Mouse (Mus musculus): Measurements from ENCODE around the gene Gm1673. TPM values are rescaled to one million over a fixed set of nuclear protein-coding genes. Genes with fewer than 3 reads are reported as not detected.

The Gm1673 gene
- polyA plus RNA-seq, 1 experiment: 5.3 TPM

DNA sequence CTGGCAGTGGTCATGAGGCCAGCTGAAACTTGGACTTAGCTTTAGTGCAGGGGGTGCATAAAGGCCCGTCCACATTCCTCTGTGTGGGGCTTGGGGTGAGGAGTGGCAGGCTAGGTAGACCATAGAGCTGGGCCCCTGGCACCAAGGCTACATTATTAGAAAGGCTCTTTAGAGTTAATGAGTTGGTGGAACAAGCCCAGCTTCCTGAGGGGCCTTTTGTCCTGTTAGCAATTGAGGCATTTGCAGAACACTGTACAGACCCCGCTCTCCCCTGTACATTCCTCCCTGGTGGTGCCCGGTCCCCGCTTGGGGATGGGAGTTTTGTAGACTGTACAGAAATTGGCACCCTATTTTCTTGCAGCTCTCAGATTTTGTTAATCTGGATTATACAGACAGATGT, 19.4 kb downstream of the Gm1673 start:
- TF ChIP-seq CEBPB (IDR thresholded peaks at IDR 0.05; ENCODE audit: low read depth): no peak
- no peak for TF ChIP-seq MYOD1 (IDR thresholded peaks at IDR 0.05; ENCODE audit: control insufficient read depth, insufficient read length, low read depth)
- TF ChIP-seq MAX (IDR thresholded peaks at IDR 0.05): no peak
- no peak for TF ChIP-seq FOSL1 (IDR thresholded peaks at IDR 0.05; ENCODE audit: insufficient read depth, low read length, poor library complexity, severe bottlenecking)
- no peak for TF ChIP-seq CTCF (IDR thresholded peaks at IDR 0.05; ENCODE audit: control insufficient read depth, insufficient read depth, insufficient read length)
- TF ChIP-seq MYOG (IDR thresholded peaks at IDR 0.05; ENCODE audit: control insufficient read depth, extremely low read depth, insufficient read length): no peak
- no peak for TF ChIP-seq USF1 (IDR thresholded peaks at IDR 0.05; ENCODE audit: low read depth)
- Histone ChIP-seq H3K79me2 (ENCODE audit: control insufficient read depth, insufficient read depth) (no peaks in the 10 kb centered on the region), H3K36me3 (ENCODE audit: control insufficient read depth, insufficient read depth) (no peaks in the 10 kb centered on the region), H3K4me3 (ENCODE audit: insufficient read depth, poor library complexity, severe bottlenecking) (no peak overlapping the region), H3ac (ENCODE audit: control insufficient read depth, insufficient read length, low read depth) (no peak overlapping the region), H3K27me3 (ENCODE audit: control insufficient read depth, insufficient read depth, insufficient read length) (peaks cover 49% of the 10 kb centered on the region), H3K79me3 (ENCODE audit: low read depth) (no peaks in the 10 kb centered on the region)

GRCm38 (mm10) chr5:34004618-34005017, 21.4 kb downstream of the Gm1673 start:
- Histone ChIP-seq H3ac (ENCODE audit: control insufficient read depth, insufficient read length, low read depth) (no peak overlapping the region), H3K27me3 (ENCODE audit: control insufficient read depth, insufficient read depth, insufficient read length) (peaks cover 33% of the 10 kb centered on the region), H3K36me3 (ENCODE audit: control insufficient read depth, insufficient read depth) (no peaks in the 10 kb centered on the region), H3K4me3 (ENCODE audit: insufficient read depth, poor library complexity, severe bottlenecking) (no peak overlapping the region), H3K79me2 (ENCODE audit: control insufficient read depth, insufficient read depth) (no peaks in the 10 kb centered on the region), H3K79me3 (ENCODE audit: low read depth) (no peaks in the 10 kb centered on the region)
- no peak for TF ChIP-seq FOSL1 (IDR thresholded peaks at IDR 0.05; ENCODE audit: insufficient read depth, low read length, poor library complexity, severe bottlenecking)
- TF ChIP-seq CTCF (IDR thresholded peaks at IDR 0.05; ENCODE audit: control insufficient read depth, insufficient read depth, insufficient read length): no peak
- TF ChIP-seq MYOD1 (IDR thresholded peaks at IDR 0.05; ENCODE audit: control insufficient read depth, insufficient read length, low read depth): no peak
- TF ChIP-seq USF1 (IDR thresholded peaks at IDR 0.05; ENCODE audit: low read depth): no peak
- no peak for TF ChIP-seq MYOG (IDR thresholded peaks at IDR 0.05; ENCODE audit: control insufficient read depth, extremely low read depth, insufficient read length)
- TF ChIP-seq MAX (IDR thresholded peaks at IDR 0.05): no peak
- no peak for TF ChIP-seq CEBPB (IDR thresholded peaks at IDR 0.05; ENCODE audit: low read depth)

DNA sequence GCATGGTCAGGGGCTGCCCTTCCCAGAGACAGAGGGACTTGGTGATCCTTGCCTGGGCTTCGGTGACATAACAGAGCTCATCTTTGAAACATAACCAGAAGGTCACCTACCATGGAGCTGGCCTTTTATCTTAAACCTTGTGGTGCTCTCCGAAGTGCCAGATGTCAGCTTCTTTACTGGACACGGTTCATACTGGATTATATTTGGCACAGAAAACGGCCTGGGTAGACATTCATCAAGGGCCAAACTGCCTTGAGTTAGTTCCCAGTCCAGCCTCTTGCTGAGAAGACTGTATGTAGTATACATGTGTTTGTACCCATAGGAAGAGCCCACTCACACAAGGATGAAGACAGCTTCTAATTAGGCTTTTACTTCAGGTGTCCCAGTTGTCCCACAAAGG, 23.6 kb downstream of the Gm1673 start:
- TF ChIP-seq MYOD1 (IDR thresholded peaks at IDR 0.05; ENCODE audit: control insufficient read depth, insufficient read length, low read depth): no peak
- TF ChIP-seq MYOG (IDR thresholded peaks at IDR 0.05; ENCODE audit: control insufficient read depth, extremely low read depth, insufficient read length): no peak
- no peak for TF ChIP-seq CTCF (IDR thresholded peaks at IDR 0.05; ENCODE audit: control insufficient read depth, insufficient read depth, insufficient read length)
- TF ChIP-seq USF1 (IDR thresholded peaks at IDR 0.05; ENCODE audit: low read depth): no peak
- no peak for TF ChIP-seq CEBPB (IDR thresholded peaks at IDR 0.05; ENCODE audit: low read depth)
- TF ChIP-seq MAX (IDR thresholded peaks at IDR 0.05): no peak
- TF ChIP-seq FOSL1 (IDR thresholded peaks at IDR 0.05; ENCODE audit: insufficient read depth, low read length, poor library complexity, severe bottlenecking): no peak
- H3K79me3 ChIP-seq (ENCODE audit: low read depth): no peaks in the 10 kb centered on the region

DNA sequence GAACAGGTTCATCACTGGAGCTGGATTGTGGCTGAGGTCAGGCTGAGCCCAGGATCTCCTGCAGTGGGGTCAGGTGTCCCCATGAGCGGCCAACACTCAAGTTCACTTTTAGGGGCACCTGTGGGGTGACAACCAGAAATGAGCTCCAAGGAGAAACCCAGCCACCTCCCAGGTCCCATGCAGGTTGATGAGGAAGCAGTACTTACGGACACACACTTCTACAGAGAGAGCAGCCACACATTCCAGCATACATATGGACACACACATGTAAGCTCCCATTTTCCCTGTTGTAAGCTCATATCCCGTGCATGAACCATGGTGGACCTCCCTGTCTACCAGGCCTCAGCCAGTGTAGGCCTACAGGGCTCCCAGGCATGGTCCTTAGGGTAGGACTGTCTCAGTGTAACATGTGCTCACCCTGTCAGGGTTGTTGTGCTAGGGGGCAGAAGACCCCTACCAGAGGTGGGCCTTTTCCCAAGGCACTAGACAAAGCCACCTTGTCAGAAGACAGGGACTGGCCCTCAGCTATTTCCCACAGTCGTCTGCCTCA, 24.2 kb downstream of the Gm1673 start:
- TF ChIP-seq MAX (IDR thresholded peaks at IDR 0.05) (no peak), MYOD1 (IDR thresholded peaks at IDR 0.05; ENCODE audit: control insufficient read depth, insufficient read length, low read depth) (no peak), MYOG (IDR thresholded peaks at IDR 0.05; ENCODE audit: control insufficient read depth, extremely low read depth, insufficient read length) (no peak), USF1 (IDR thresholded peaks at IDR 0.05; ENCODE audit: low read depth) (no peak), FOSL1 (IDR thresholded peaks at IDR 0.05; ENCODE audit: insufficient read depth, low read length, poor library complexity, severe bottlenecking) (no peak), CTCF (IDR thresholded peaks at IDR 0.05; ENCODE audit: control insufficient read depth, insufficient read depth, insufficient read length) (no peak), CEBPB (IDR thresholded peaks at IDR 0.05; ENCODE audit: low read depth) (no peak)
- H3ac ChIP-seq (ENCODE audit: control insufficient read depth, insufficient read length, low read depth): no peak overlapping the region
- no peak overlapping the region for H3K4me3 ChIP-seq (ENCODE audit: insufficient read depth, poor library complexity, severe bottlenecking)
- peaks cover 21% of the 10 kb centered on the region for H3K27me3 ChIP-seq (ENCODE audit: control insufficient read depth, insufficient read depth, insufficient read length)
- H3K79me2 ChIP-seq (ENCODE audit: control insufficient read depth, insufficient read depth): no peaks in the 10 kb centered on the region
- H3K79me3 ChIP-seq (ENCODE audit: low read depth): no peaks in the 10 kb centered on the region
- no peaks in the 10 kb centered on the region for H3K36me3 ChIP-seq (ENCODE audit: control insufficient read depth, insufficient read depth)

More for the DNA sequence above, 23.6 kb downstream of the Gm1673 start:
- H3K36me3 ChIP-seq (ENCODE audit: control insufficient read depth, insufficient read depth): no peaks in the 10 kb centered on the region
- H3K4me3 ChIP-seq (ENCODE audit: insufficient read depth, poor library complexity, severe bottlenecking): no peak overlapping the region
- peaks cover 20% of the 10 kb centered on the region for H3K27me3 ChIP-seq (ENCODE audit: control insufficient read depth, insufficient read depth, insufficient read length)
- H3K79me2 ChIP-seq (ENCODE audit: control insufficient read depth, insufficient read depth): no peaks in the 10 kb centered on the region
- no peak overlapping the region for H3ac ChIP-seq (ENCODE audit: control insufficient read depth, insufficient read length, low read depth)

- Histone ChIP-seq H3K79me3 (ENCODE audit: low read depth) (no peaks in the 10 kb centered on the region), H3K4me3 (ENCODE audit: insufficient read depth, poor library complexity, severe bottlenecking) (no peak overlapping the region), H3K27me3 (ENCODE audit: control insufficient read depth, insufficient read depth, insufficient read length) (peaks cover 11% of the 10 kb centered on the region), H3K79me2 (ENCODE audit: control insufficient read depth, insufficient read depth) (no peaks in the 10 kb centered on the region), H3K36me3 (ENCODE audit: control insufficient read depth, insufficient read depth) (no peaks in the 10 kb centered on the region), H3ac (ENCODE audit: control insufficient read depth, insufficient read length, low read depth) (no peak overlapping the region)
- no peak for TF ChIP-seq FOSL1 (IDR thresholded peaks at IDR 0.05; ENCODE audit: insufficient read depth, low read length, poor library complexity, severe bottlenecking)
- TF ChIP-seq CEBPB (IDR thresholded peaks at IDR 0.05; ENCODE audit: low read depth): no peak
- no peak for TF ChIP-seq CTCF (IDR thresholded peaks at IDR 0.05; ENCODE audit: control insufficient read depth, insufficient read depth, insufficient read length)
- no peak for TF ChIP-seq MAX (IDR thresholded peaks at IDR 0.05)
- no peak for TF ChIP-seq MYOG (IDR thresholded peaks at IDR 0.05; ENCODE audit: control insufficient read depth, extremely low read depth, insufficient read length)
- TF ChIP-seq MYOD1 (IDR thresholded peaks at IDR 0.05; ENCODE audit: control insufficient read depth, insufficient read length, low read depth): no peak
- TF ChIP-seq USF1 (IDR thresholded peaks at IDR 0.05; ENCODE audit: low read depth): no peak
Measured at GRCm38 (mm10) chr5:34014652-34015051, 31.4 kb downstream of the Gm1673 start.

Measured in C2C12 (cell line).